Mouse (Mus musculus) heart, embryonic 11.5 days (tissue): ENCODE measurements at regions not wholly inside any gene's neighbourhood (a gene's known extent, or its start where the extent isn't known, plus 50 kb on each side); places are given as distances from the start of the nearest gene placed in this dataset.

ENCODE experiments used
- ATAC-seq: fragments of 200-750 bp; cut with Nextera tagmentation; replicated peaks from 2 replicates; pipeline ENCODE4 v1.8.0; 2017; ENCODE audit warnings: moderate library complexity; ENCODE audit not compliant: insufficient number of reproducible peaks, low FRiP score, low TSS enrichment
- H3K27ac ChIP-seq: fragments of 300-500 bp; sonication (generic); 2 replicates; pipeline ENCODE4 v1.5.1; 2014; ENCODE audit warnings: mild to moderate bottlenecking, low read depth, low read length
- H3K27me3 ChIP-seq: fragments of 300-500 bp; sonication (generic); 2 replicates; pipeline ENCODE4 v1.6.1; 2014; ENCODE audit warnings: mild to moderate bottlenecking, low read length, mixed read lengths; ENCODE audit not compliant: control insufficient read depth, insufficient read depth
- H3K36me3 ChIP-seq: fragments of 300-500 bp; sonication (generic); 2 replicates; pipeline ENCODE4 v1.6.1; 2014; ENCODE audit warnings: mild to moderate bottlenecking, low read length, moderate library complexity, mixed read lengths; ENCODE audit not compliant: control insufficient read depth, insufficient read depth
- H3K4me1 ChIP-seq: fragments of 300-500 bp; sonication (generic); 2 replicates; pipeline ENCODE4 v1.6.1; 2014; ENCODE audit warnings: low read length; ENCODE audit not compliant: control insufficient read depth, insufficient read depth
- H3K4me2 ChIP-seq: fragments of 300-500 bp; sonication (generic); 2 replicates; pipeline ENCODE4 v1.6.1; 2014; ENCODE audit warnings: mild to moderate bottlenecking, moderate library complexity
- H3K4me3 ChIP-seq: fragments of 300-500 bp; sonication (generic); 2 replicates; pipeline ENCODE4 v1.5.1; 2014; ENCODE audit warnings: low read depth, low read length
- H3K9ac ChIP-seq: fragments of 300-500 bp; sonication (generic); 2 replicates; pipeline ENCODE4 v1.6.1; 2014; ENCODE audit warnings: mild to moderate bottlenecking, low read depth, low read length, moderate library complexity
- H3K9me3 ChIP-seq: fragments of 300-500 bp; sonication (generic); replicated peaks from 2 replicates; pipeline ENCODE4 v1.6.1; 2016; ENCODE audit warnings: low read length; ENCODE audit not compliant: control insufficient read depth
- WGBS: fragments of 180-500 bp; shearing (Covaris S2); extraction: QIAGEN DNeasy Blood & Tissue Kit; methylation state at CpG from one replicate; pipeline ENCODE4 v1.1.7; 2014; ENCODE audit not compliant: insufficient replicate concordance; 5-methylcytosine and 5-hydroxymethylcytosine counted together

GRCm38 (mm10) chr8:12184666-12185065 lies 94.0 kb upstream of the A230072I06Rik start:
- Histone ChIP-seq H3K4me1 (no peaks in the 10 kb centered on the region), H3K27me3 (peaks cover 8% of the 10 kb centered on the region), H3K4me3 (no peak overlapping the region), H3K27ac (no peak overlapping the region), H3K9ac (no peak overlapping the region), H3K36me3 (no peaks in the 10 kb centered on the region), H3K9me3 (no peaks in the 10 kb centered on the region), H3K4me2 (no peak overlapping the region)
- 78% methylated on average over 4 of the region's 4 CpGs for WGBS
- no peak for ATAC-seq

DNA sequence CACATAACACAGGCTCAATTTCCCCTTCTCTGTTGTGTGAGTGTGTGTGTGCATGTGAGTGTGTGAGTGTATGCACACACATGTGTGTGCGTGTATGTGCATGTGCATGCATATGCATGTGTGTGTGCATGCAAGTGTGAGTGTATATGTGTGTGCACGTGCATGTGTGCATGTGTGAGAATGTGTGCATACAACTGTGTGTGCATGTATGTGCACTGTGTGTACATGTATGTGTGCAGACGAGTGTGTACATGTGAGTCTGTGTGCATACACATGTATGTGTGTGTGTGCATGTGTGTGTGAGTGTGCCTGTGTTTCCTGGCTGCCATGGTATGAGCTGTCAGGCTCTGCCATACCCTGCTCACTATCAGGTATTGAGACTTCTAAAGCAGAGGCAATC lies 91.3 kb upstream of the A230072I06Rik start:
- no peak overlapping the region for H3K27ac ChIP-seq
- ATAC-seq = no peak
- peaks cover 8% of the 10 kb centered on the region for H3K27me3 ChIP-seq
- H3K9ac ChIP-seq = no peak overlapping the region
- H3K36me3 ChIP-seq = no peaks in the 10 kb centered on the region
- H3K4me2 ChIP-seq = no peak overlapping the region
- H3K4me3 ChIP-seq = no peak overlapping the region
- H3K9me3 ChIP-seq = no peaks in the 10 kb centered on the region
- 77% methylated on average over 3 of the region's 3 CpGs for WGBS
- no peaks in the 10 kb centered on the region for H3K4me1 ChIP-seq

DNA sequence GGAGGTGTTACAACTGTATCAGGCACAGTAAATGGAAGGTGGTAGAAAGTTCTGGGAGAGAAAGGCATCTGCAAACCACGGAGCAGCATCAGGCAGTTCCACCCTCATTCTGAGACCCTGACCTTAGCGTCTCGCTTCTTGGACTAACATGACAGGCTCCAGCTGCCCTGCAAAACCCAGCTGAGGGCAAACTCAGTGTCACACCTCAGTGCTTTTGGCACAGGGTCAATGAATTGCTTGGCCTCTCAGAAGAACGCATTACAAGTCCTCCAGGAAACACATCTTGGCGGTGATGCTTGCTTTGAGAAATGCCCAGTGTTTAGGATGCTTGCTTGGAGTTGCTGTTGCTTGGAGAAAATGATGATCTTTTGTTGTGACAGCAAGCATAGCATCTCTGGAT lies 90.2 kb upstream of the A230072I06Rik start:
- WGBS = 79% methylated on average over 5 of the region's 5 CpGs
- Histone ChIP-seq H3K4me3 (no peak overlapping the region), H3K27me3 (peaks cover 8% of the 10 kb centered on the region), H3K9ac (no peak overlapping the region), H3K4me1 (no peaks in the 10 kb centered on the region), H3K27ac (no peak overlapping the region), H3K9me3 (no peaks in the 10 kb centered on the region), H3K4me2 (no peak overlapping the region), H3K36me3 (no peaks in the 10 kb centered on the region)
- ATAC-seq = no peak

- no peak overlapping the region for H3K27ac ChIP-seq
- 66% methylated on average over 4 of the region's 4 CpGs for WGBS
- no peak overlapping the region for H3K9ac ChIP-seq
- no peaks in the 10 kb centered on the region for H3K4me1 ChIP-seq
- peaks cover 8% of the 10 kb centered on the region for H3K27me3 ChIP-seq
- H3K9me3 ChIP-seq = no peaks in the 10 kb centered on the region
- no peaks in the 10 kb centered on the region for H3K36me3 ChIP-seq
- no peak overlapping the region for H3K4me2 ChIP-seq
- ATAC-seq = no peak
- no peak overlapping the region for H3K4me3 ChIP-seq
These were observed 89.7 kb upstream of the A230072I06Rik start for GRCm38 (mm10) chr8:12188960-12189359.

DNA sequence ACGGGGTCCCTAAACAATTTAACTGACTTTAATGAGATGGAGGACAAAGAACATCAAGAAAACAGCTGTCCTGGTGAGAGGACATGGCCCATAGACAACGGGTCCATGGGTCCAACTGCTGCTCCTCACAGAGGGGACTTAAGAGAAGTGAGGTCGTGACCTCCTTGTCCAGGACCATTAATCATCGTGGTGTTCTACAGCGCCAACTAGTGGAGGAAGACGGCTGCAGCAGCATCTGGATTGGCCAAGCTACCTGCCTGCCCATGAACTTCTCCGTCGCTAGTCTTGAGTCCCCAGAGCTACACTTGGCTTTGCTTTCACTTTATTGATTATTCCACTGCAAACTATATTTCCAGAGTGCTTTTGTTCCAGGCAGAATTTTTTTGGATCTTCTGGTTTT lies 86.6 kb upstream of the A230072I06Rik start:
- no peak overlapping the region for H3K27ac ChIP-seq
- 31% methylated on average over 8 of the region's 8 CpGs for WGBS
- H3K27me3 ChIP-seq = peaks cover 2% of the 10 kb centered on the region; the same call in 1 of the 2 replicates
- no peak overlapping the region for H3K4me3 ChIP-seq
- H3K36me3 ChIP-seq = no peaks in the 10 kb centered on the region
- no peaks in the 10 kb centered on the region for H3K9me3 ChIP-seq
- no peak for ATAC-seq
- no peak overlapping the region for H3K9ac ChIP-seq
- no peaks in the 10 kb centered on the region for H3K4me1 ChIP-seq
- H3K4me2 ChIP-seq = no peak overlapping the region

GRCm38 (mm10) chr8:12205909-12206308 lies 72.7 kb upstream of the A230072I06Rik start:
- no peak for ATAC-seq
- no peaks in the 10 kb centered on the region for H3K4me1 ChIP-seq
- no peak overlapping the region for H3K4me2 ChIP-seq
- WGBS = 64% methylated on average over 1 of the region's 1 CpGs
- no peaks in the 10 kb centered on the region for H3K27me3 ChIP-seq
- H3K9ac ChIP-seq = no peak overlapping the region
- no peak overlapping the region for H3K4me3 ChIP-seq
- H3K9me3 ChIP-seq = no peaks in the 10 kb centered on the region
- H3K27ac ChIP-seq = no peak overlapping the region
- H3K36me3 ChIP-seq = no peaks in the 10 kb centered on the region

DNA sequence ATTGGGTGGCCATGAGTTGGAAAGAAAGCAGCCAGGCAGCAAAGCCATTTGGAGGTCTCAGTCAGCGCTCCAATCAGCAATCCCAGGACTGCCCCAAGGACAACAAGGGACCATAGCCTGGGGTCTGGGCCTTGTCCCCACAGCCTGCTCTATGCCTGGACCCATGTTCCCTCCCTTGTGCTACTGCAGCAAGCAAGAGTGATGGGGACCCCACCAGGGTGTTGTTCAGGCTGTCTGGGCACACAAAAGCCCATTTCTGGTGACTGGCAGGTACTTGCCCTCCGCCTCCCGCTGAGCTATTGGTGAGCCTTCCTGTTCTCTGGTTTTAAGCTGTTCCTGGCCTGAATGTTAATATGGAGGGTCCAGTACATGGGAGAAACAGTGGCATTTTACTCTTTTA lies 71.2 kb upstream of the A230072I06Rik start:
- no peak for ATAC-seq
- Histone ChIP-seq H3K9ac (no peak overlapping the region), H3K36me3 (no peaks in the 10 kb centered on the region), H3K27ac (no peak overlapping the region), H3K9me3 (no peaks in the 10 kb centered on the region), H3K4me2 (no peak overlapping the region), H3K27me3 (peaks cover 5% of the 10 kb centered on the region; the same call in 1 of the 2 replicates), H3K4me3 (no peak overlapping the region), H3K4me1 (no peaks in the 10 kb centered on the region)
- 81% methylated on average over 3 of the region's 3 CpGs for WGBS

- WGBS = 55% methylated on average over 7 of the region's 7 CpGs
- no peak overlapping the region for H3K4me2 ChIP-seq
- ATAC-seq = no peak
These were observed 64.8 kb upstream of the A230072I06Rik start for GRCm38 (mm10) chr8:12213774-12214173.

DNA sequence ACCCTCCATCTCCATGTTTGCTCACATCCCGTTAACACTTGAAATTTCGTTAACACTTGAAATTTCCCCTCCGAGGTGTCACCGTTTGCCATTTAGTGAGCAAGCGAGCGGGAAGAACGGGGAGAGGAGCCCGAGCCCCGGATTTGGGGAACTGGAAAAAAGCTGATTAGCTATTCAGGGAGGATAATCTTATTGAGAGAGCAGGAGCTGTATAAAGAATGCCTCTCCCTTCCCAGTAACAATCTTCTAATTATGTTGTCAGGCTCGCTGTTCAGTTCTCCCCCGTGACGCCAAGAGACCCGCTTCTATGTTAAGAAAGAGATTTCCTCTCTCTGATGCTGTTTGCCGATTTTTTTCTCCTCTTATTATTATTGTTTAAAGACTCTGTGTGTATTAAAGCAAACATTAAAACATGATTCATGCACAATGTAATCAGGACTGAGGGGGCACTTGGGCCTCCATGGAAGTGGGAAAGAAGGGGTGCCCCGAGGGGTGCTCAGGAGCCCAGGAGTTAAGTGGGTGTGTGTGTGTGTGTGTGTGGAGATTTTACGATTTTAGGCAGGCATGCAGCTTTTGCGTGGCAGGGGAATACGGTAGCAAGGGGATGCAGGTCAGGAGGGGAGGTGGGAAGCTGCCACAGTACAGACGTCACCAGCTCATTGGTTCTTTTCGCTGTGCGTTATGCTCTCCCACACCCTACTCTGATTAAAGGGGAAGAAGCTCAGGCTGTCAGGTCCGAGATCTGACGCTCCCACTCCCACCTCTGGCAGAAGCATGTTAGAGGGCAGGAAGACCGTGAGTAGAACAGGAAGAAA lies 64.2 kb upstream of the A230072I06Rik start:
- ATAC-seq = no peak
- H3K4me1 ChIP-seq = no peaks in the 10 kb centered on the region
- H3K27me3 ChIP-seq = peaks cover 38% of the 10 kb centered on the region
- H3K4me2 ChIP-seq = no peak overlapping the region
- no peaks in the 10 kb centered on the region for H3K9me3 ChIP-seq
- no peaks in the 10 kb centered on the region for H3K36me3 ChIP-seq
- H3K4me3 ChIP-seq = no peak overlapping the region
- H3K9ac ChIP-seq = no peak overlapping the region
- WGBS = 25% methylated on average over 24 of the region's 24 CpGs
- no peak overlapping the region for H3K27ac ChIP-seq

More at GRCm38 (mm10) chr8:12213774-12214173, 64.8 kb upstream of the A230072I06Rik start:
- Histone ChIP-seq H3K9ac (no peak overlapping the region), H3K9me3 (no peaks in the 10 kb centered on the region), H3K36me3 (no peaks in the 10 kb centered on the region), H3K27ac (no peak overlapping the region), H3K27me3 (peaks cover 38% of the 10 kb centered on the region), H3K4me3 (no peak overlapping the region), H3K4me1 (no peaks in the 10 kb centered on the region)
